Mouse (Mus musculus) lung, adult 2 months (tissue): ENCODE measurements around the gene Zfp418.

Source experiments
- CTCF ChIP-seq: fragments of 200-500 bp; IDR thresholded peaks from 2 replicates; pipeline ENCODE4 v1.5.1; 2011; ENCODE audit warnings: mild to moderate bottlenecking, low read length, control low read depth; ENCODE audit not compliant: insufficient read depth
- POLR2A ChIP-seq: fragments of 200-500 bp; IDR thresholded peaks from 2 replicates; pipeline ENCODE4 v1.6.1; 2011; ENCODE audit warnings: low read depth, mild to moderate bottlenecking, control low read depth, low read length, borderline replicate concordance; ENCODE audit errors: extremely low read depth

DNA sequence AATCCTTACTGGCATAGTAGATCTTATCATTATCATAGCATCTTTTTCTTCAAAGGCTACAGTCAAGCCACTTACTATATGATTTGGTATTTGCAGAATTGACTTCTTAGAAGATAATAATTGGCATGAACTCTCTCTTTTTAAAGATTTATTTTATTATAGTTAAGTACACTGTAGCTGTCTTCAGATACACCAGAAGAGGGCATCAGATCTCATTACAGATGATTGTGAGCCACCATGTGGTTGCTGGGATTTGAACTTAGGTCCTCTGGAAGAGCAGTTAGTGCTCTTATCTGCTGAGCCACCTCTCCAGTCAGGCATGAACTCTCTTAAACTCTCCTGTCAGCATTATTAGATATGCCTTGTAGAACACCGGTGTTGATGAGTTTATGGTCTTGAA, 26.9 kb upstream of the Zfp418 start:
- no peak for TF ChIP-seq POLR2A
- TF ChIP-seq CTCF = no peak
